Mouse (Mus musculus) bone marrow, adult 2 months (tissue): Measurements from ENCODE around the gene Rassf10.

Experiments used
- CTCF ChIP-seq: fragments of 200-500 bp; IDR thresholded peaks from 2 replicates; pipeline ENCODE4 v1.5.1; 2011; ENCODE audit warnings: low read length, control low read depth; ENCODE audit not compliant: control insufficient read depth, insufficient read depth
- POLR2A ChIP-seq: fragments of 200-500 bp; IDR thresholded peaks from 2 replicates; pipeline ENCODE4 v1.6.1; 2011; ENCODE audit warnings: low read depth, mild to moderate bottlenecking, control low read depth, low read length, borderline replicate concordance; ENCODE audit not compliant: control insufficient read depth

- peak; percentile 56 for TF ChIP-seq CTCF
- no peak for TF ChIP-seq POLR2A
Observed at GRCm38 (mm10) chr7:112919845-112920244, 33.9 kb upstream of the Rassf10 start.
